Mouse (Mus musculus): Measurements from ENCODE around the gene Mapkapk3. TPM values are rescaled to one million over a fixed set of nuclear protein-coding genes. Genes with fewer than 3 reads are reported as not detected.

Mapkapk3 gene
- polyA plus RNA-seq, 1 experiment from 2014 or later: 4.9 TPM

- DNase-seq (ENCODE audit: low spot score): no peak
- ATAC-seq (replicated peaks; ENCODE audit: low FRiP score): no peak
- 62% methylated on average over 8 of the region's 8 CpGs for WGBS
Observed at GRCm38 (mm10) chr9:107278527-107279377, 10.9 kb downstream of the Mapkapk3 start.

GRCm38 (mm10) chr9:107278126-107278525 is 11.6 kb downstream of the Mapkapk3 start:
- Histone ChIP-seq H3K9ac (ENCODE audit: low read length) (no peak overlapping the region), H3K4me1 (replicated peaks; ENCODE audit: control insufficient read depth, insufficient read depth, low read length) (peaks cover 6% of the 10 kb centered on the region; the same call in 1 of the 2 replicates), H3K4me3 (ENCODE audit: low read depth, low read length) (no peak overlapping the region), H3K36me3 (ENCODE audit: control insufficient read depth, insufficient read depth, low read length) (no peaks in the 10 kb centered on the region), H3K27ac (ENCODE audit: low read depth, low read length) (no peak overlapping the region), H3K27me3 (ENCODE audit: control insufficient read depth, insufficient read depth, low read length) (no peaks in the 10 kb centered on the region), H3K9me3 (ENCODE audit: control insufficient read depth, low read length) (no peaks in the 10 kb centered on the region), H3K4me2 (ENCODE audit: low read depth, low read length, severe bottlenecking) (no peak overlapping the region)
- ATAC-seq (replicated peaks; ENCODE audit: low FRiP score): no peak
- WGBS: 55% methylated on average over 4 of the region's 4 CpGs
- DNase-seq (ENCODE audit: low spot score): no peak

More at GRCm38 (mm10) chr9:107278527-107279377, 10.9 kb downstream of the Mapkapk3 start:
- Histone ChIP-seq H3K4me1 (replicated peaks; ENCODE audit: control insufficient read depth, insufficient read depth, low read length) (peaks cover 6% of the 10 kb centered on the region; the same call in 1 of the 2 replicates), H3K27me3 (ENCODE audit: control insufficient read depth, insufficient read depth, low read length) (no peaks in the 10 kb centered on the region), H3K9ac (ENCODE audit: low read length) (no peak overlapping the region), H3K36me3 (ENCODE audit: control insufficient read depth, insufficient read depth, low read length) (no peaks in the 10 kb centered on the region), H3K4me2 (ENCODE audit: low read depth, low read length, severe bottlenecking) (no peak overlapping the region), H3K9me3 (ENCODE audit: control insufficient read depth, low read length) (no peaks in the 10 kb centered on the region), H3K4me3 (ENCODE audit: low read depth, low read length) (no peak overlapping the region), H3K27ac (ENCODE audit: low read depth, low read length) (no peak overlapping the region)

GRCm38 (mm10) chr9:107277603-107278002 is 12.1 kb downstream of the Mapkapk3 start:
- Histone ChIP-seq H3K4me3 (ENCODE audit: low read depth, low read length) (no peak overlapping the region), H3K27ac (ENCODE audit: low read depth, low read length) (no peak overlapping the region), H3K9ac (ENCODE audit: low read length) (no peak overlapping the region), H3K27me3 (ENCODE audit: control insufficient read depth, insufficient read depth, low read length) (no peaks in the 10 kb centered on the region), H3K4me1 (replicated peaks; ENCODE audit: control insufficient read depth, insufficient read depth, low read length) (peaks cover 6% of the 10 kb centered on the region; the same call in 1 of the 2 replicates), H3K9me3 (ENCODE audit: control insufficient read depth, low read length) (no peaks in the 10 kb centered on the region), H3K36me3 (ENCODE audit: control insufficient read depth, insufficient read depth, low read length) (no peaks in the 10 kb centered on the region), H3K4me2 (ENCODE audit: low read depth, low read length, severe bottlenecking) (no peak overlapping the region)
- no peak for DNase-seq (ENCODE audit: low spot score)
- no peak for ATAC-seq (replicated peaks; ENCODE audit: low FRiP score)
- 84% methylated on average over 7 of the region's 7 CpGs for WGBS

GRCm38 (mm10) chr9:107275710-107276109 is 14.0 kb downstream of the Mapkapk3 start:
- H3K9me3 ChIP-seq (ENCODE audit: control insufficient read depth, low read length): no peaks in the 10 kb centered on the region
- ATAC-seq (replicated peaks; ENCODE audit: low FRiP score) (no peak), DNase-seq (ENCODE audit: low spot score) (no peak)
- H3K36me3 ChIP-seq (ENCODE audit: control insufficient read depth, insufficient read depth, low read length): no peaks in the 10 kb centered on the region
- no peak overlapping the region for H3K4me3 ChIP-seq (ENCODE audit: low read depth, low read length)
- no peaks in the 10 kb centered on the region for H3K27me3 ChIP-seq (ENCODE audit: control insufficient read depth, insufficient read depth, low read length)
- H3K4me1 ChIP-seq (replicated peaks; ENCODE audit: control insufficient read depth, insufficient read depth, low read length): peaks cover 6% of the 10 kb centered on the region; the same call in 1 of the 2 replicates
- WGBS: 83% methylated on average over 5 of the region's 5 CpGs
- no peak overlapping the region for H3K9ac ChIP-seq (ENCODE audit: low read length)
- H3K27ac ChIP-seq (ENCODE audit: low read depth, low read length): no peak overlapping the region
- no peak overlapping the region for H3K4me2 ChIP-seq (ENCODE audit: low read depth, low read length, severe bottlenecking)

- no peak for DNase-seq (ENCODE audit: low spot score)
- WGBS: 78% methylated on average over 6 of the region's 6 CpGs
- 0 out of 2 replicates have a peak, but pooled peaks cover under 1% of the 10 kb centered on the region for H3K4me1 ChIP-seq (replicated peaks; ENCODE audit: control insufficient read depth, insufficient read depth, low read length)
Observed at GRCm38 (mm10) chr9:107274751-107275150, 14.9 kb downstream of the Mapkapk3 start.

DNA sequence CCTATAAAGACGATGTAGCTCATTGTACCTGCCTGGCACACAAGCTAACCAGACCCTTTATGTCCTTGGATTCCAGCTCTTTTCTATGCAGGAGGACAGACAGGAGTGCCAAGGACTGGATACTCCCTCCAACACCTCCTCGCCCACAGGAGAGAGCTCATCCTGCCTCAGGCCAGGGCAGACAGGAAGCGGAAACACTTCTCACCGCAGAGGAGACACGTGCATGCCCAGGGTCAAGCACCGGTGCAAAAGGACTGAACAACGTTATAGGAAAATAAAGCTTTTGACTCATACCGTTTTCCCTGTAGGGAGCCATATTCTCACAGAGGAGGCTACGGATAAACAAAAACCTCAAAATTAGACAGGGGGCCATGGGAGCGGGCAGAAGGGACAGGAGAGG is 16.5 kb downstream of the Mapkapk3 start:
- H3K9me3 ChIP-seq (ENCODE audit: control insufficient read depth, low read length): no peaks in the 10 kb centered on the region
- no peak overlapping the region for H3K27ac ChIP-seq (ENCODE audit: low read depth, low read length)
- no peak overlapping the region for H3K4me3 ChIP-seq (ENCODE audit: low read depth, low read length)
- H3K4me1 ChIP-seq (replicated peaks; ENCODE audit: control insufficient read depth, insufficient read depth, low read length): no peaks in the 10 kb centered on the region
- no peak for DNase-seq (ENCODE audit: low spot score)
- WGBS: 77% methylated on average over 10 of the region's 10 CpGs
- H3K27me3 ChIP-seq (ENCODE audit: control insufficient read depth, insufficient read depth, low read length): no peaks in the 10 kb centered on the region
- H3K9ac ChIP-seq (ENCODE audit: low read length): no peak overlapping the region
- no peak overlapping the region for H3K4me2 ChIP-seq (ENCODE audit: low read depth, low read length, severe bottlenecking)
- H3K36me3 ChIP-seq (ENCODE audit: control insufficient read depth, insufficient read depth, low read length): no peaks in the 10 kb centered on the region
- no peak for ATAC-seq (replicated peaks; ENCODE audit: low FRiP score)

More at GRCm38 (mm10) chr9:107274751-107275150, 14.9 kb downstream of the Mapkapk3 start:
- no peak for ATAC-seq (replicated peaks; ENCODE audit: low FRiP score)
- Histone ChIP-seq H3K4me2 (ENCODE audit: low read depth, low read length, severe bottlenecking) (no peak overlapping the region), H3K27ac (ENCODE audit: low read depth, low read length) (no peak overlapping the region), H3K27me3 (ENCODE audit: control insufficient read depth, insufficient read depth, low read length) (no peaks in the 10 kb centered on the region), H3K36me3 (ENCODE audit: control insufficient read depth, insufficient read depth, low read length) (no peaks in the 10 kb centered on the region), H3K9me3 (ENCODE audit: control insufficient read depth, low read length) (no peaks in the 10 kb centered on the region), H3K4me3 (ENCODE audit: low read depth, low read length) (no peak overlapping the region), H3K9ac (ENCODE audit: low read length) (no peak overlapping the region)

DNA sequence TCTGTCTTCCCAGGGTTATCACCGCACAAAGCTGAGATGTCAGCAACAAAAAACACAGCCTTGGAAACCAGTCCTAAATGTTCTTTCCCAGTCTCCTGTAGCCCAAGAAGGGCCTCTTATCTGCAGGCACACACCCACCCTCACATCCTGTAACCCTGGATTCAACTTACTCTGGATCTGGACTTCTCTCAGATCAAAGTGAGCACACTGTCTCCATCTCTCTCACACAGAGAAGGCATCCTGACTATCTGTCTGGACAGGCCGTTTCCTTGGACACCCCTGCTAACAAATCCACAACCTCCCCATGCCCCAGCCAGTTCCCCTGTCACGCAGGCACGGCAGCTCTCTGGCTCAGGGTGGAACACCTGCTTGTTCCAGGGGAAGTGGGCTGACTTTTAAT is 17.4 kb downstream of the Mapkapk3 start:
- Histone ChIP-seq H3K9ac (ENCODE audit: low read length) (no peak overlapping the region), H3K27ac (ENCODE audit: low read depth, low read length) (no peak overlapping the region), H3K9me3 (ENCODE audit: control insufficient read depth, low read length) (no peaks in the 10 kb centered on the region), H3K4me2 (ENCODE audit: low read depth, low read length, severe bottlenecking) (no peak overlapping the region), H3K4me1 (replicated peaks; ENCODE audit: control insufficient read depth, insufficient read depth, low read length) (no peaks in the 10 kb centered on the region), H3K4me3 (ENCODE audit: low read depth, low read length) (no peak overlapping the region), H3K36me3 (ENCODE audit: control insufficient read depth, insufficient read depth, low read length) (no peaks in the 10 kb centered on the region), H3K27me3 (ENCODE audit: control insufficient read depth, insufficient read depth, low read length) (no peaks in the 10 kb centered on the region)
- DNase-seq (ENCODE audit: low spot score) (no peak), ATAC-seq (replicated peaks; ENCODE audit: low FRiP score) (no peak)
- 83% methylated on average over 4 of the region's 4 CpGs for WGBS

- Histone ChIP-seq H3K4me1 (replicated peaks; ENCODE audit: control insufficient read depth, insufficient read depth, low read length) (no peaks in the 10 kb centered on the region), H3K27ac (ENCODE audit: low read depth, low read length) (no peak overlapping the region), H3K4me2 (ENCODE audit: low read depth, low read length, severe bottlenecking) (no peak overlapping the region), H3K9me3 (ENCODE audit: control insufficient read depth, low read length) (no peaks in the 10 kb centered on the region), H3K9ac (ENCODE audit: low read length) (no peak overlapping the region), H3K4me3 (ENCODE audit: low read depth, low read length) (no peak overlapping the region), H3K36me3 (ENCODE audit: control insufficient read depth, insufficient read depth, low read length) (no peaks in the 10 kb centered on the region), H3K27me3 (ENCODE audit: control insufficient read depth, insufficient read depth, low read length) (no peaks in the 10 kb centered on the region)
- no peak for ATAC-seq (replicated peaks; ENCODE audit: low FRiP score)
- no peak for DNase-seq (ENCODE audit: low spot score)
- WGBS: 80% methylated on average over 7 of the region's 7 CpGs
Observed at GRCm38 (mm10) chr9:107271177-107271938, 18.3 kb downstream of the Mapkapk3 start.
